Mouse (Mus musculus) MEL (cell line): Measurements from ENCODE around the gene Dnmt3l.

Source experiments
- MAFK ChIP-seq: IDR thresholded peaks from 2 replicates; pipeline ENCODE4 v1.6.1; 2011; ENCODE audit warnings: low read depth, mild to moderate bottlenecking, low read length, improper control_type of control experiment, borderline replicate concordance
- MAX ChIP-seq: IDR thresholded peaks from 2 replicates; pipeline ENCODE4 v1.6.1; 2011; ENCODE audit warnings: low read length, improper control_type of control experiment
- POLR2A ChIP-seq, 2 experiments: IDR thresholded peaks; 2 replicates each; pipeline ENCODE4 v1.6.1; 2011 to 2012; ENCODE audit warnings: low read length in 2 of 2, mild to moderate bottlenecking in 2 of 2, control low read depth in 1 of 2, improper control_type of control experiment in 1 of 2, low read depth in 1 of 2, moderate library complexity in 1 of 2; ENCODE audit not compliant: control insufficient read depth in 1 of 2, insufficient read depth in 1 of 2, poor library complexity in 1 of 2
- RAD21 ChIP-seq: IDR thresholded peaks from 2 replicates; pipeline ENCODE4 v1.6.1; 2011; ENCODE audit warnings: mild to moderate bottlenecking, low read depth, low read length, improper control_type of control experiment
- UBTF ChIP-seq: IDR thresholded peaks from 2 replicates; pipeline ENCODE4 v1.6.1; 2012; ENCODE audit warnings: low read depth, mild to moderate bottlenecking, inconsistent platforms, low read length, improper control_type of control experiment, moderate library complexity, borderline replicate concordance; ENCODE audit not compliant: insufficient read depth
- USF1 ChIP-seq: IDR thresholded peaks from 2 replicates; pipeline ENCODE4 v1.6.1; 2014; ENCODE audit warnings: low read depth, mild to moderate bottlenecking, inconsistent platforms, low read length, improper control_type of control experiment, moderate library complexity
- ZC3H11A ChIP-seq: IDR thresholded peaks from 2 replicates; pipeline ENCODE4 v1.6.1; 2012; ENCODE audit warnings: low read depth, mild to moderate bottlenecking, inconsistent platforms, low read length, improper control_type of control experiment
- ZMIZ1 ChIP-seq: IDR thresholded peaks from 2 replicates; pipeline ENCODE4 v1.6.1; 2012; ENCODE audit warnings: low read depth, mild to moderate bottlenecking, inconsistent platforms, low read length, improper control_type of control experiment, moderate library complexity

- TF ChIP-seq ZC3H11A = no peak
- TF ChIP-seq ZMIZ1 = no peak
- no peak for TF ChIP-seq MAX
- TF ChIP-seq USF1 = no peak
- TF ChIP-seq POLR2A (IDR thresholded peaks at IDR 0.05; ENCODE audit: control insufficient read depth in 1 of 2, insufficient read depth in 1 of 2, low read depth in 1 of 2, low read length in 2 of 2, poor library complexity in 1 of 2) = no peak
- no peak for TF ChIP-seq MAFK
- no peak for TF ChIP-seq UBTF
- no peak for TF ChIP-seq RAD21
Observed at GRCm38 (mm10) chr10:78084073-78084472, 42.3 kb downstream of the Dnmt3l start.
